Mouse (Mus musculus): ENCODE measurements around the gene Slc10a1. TPM values are rescaled to one million over a fixed set of nuclear protein-coding genes. Genes with fewer than 3 reads are reported as not detected.

Slc10a1 gene
- polyA plus RNA-seq, 1 experiment from 2014 or later, result 0.71 TPM

- Histone ChIP-seq H3K36me3 (no peaks in the 10 kb centered on the region), H3K27me3 (no peaks in the 10 kb centered on the region), H3K4me2 (replicated peaks) (no peak overlapping the region), H3K4me1 (peaks cover 10% of the 10 kb centered on the region), H3K27ac (replicated peaks) (no peak overlapping the region), H3K9ac (no peak overlapping the region), H3K4me3 (replicated peaks) (no peak overlapping the region), H3K9me3 (replicated peaks) (no peaks in the 10 kb centered on the region)
- WGBS, result 93% methylated on average over 4 of the region's 4 CpGs
- no peak for ATAC-seq (ENCODE audit: insufficient number of reproducible peaks, low FRiP score, low TSS enrichment, low read depth)
Measured at GRCm38 (mm10) chr12:80926550-80926949, 42.0 kb downstream of the Slc10a1 start.

- WGBS, result 55% methylated on average over 7 of the region's 7 CpGs
- no peak overlapping the region for H3K9ac ChIP-seq
- no peak for ATAC-seq (ENCODE audit: insufficient number of reproducible peaks, low FRiP score, low TSS enrichment, low read depth)
- no peak overlapping the region for H3K4me2 ChIP-seq (replicated peaks)
- H3K36me3 ChIP-seq, result no peaks in the 10 kb centered on the region
- H3K4me3 ChIP-seq (replicated peaks), result no peak overlapping the region
- H3K9me3 ChIP-seq (replicated peaks), result no peaks in the 10 kb centered on the region
- no peak overlapping the region for H3K27ac ChIP-seq (replicated peaks)
- H3K4me1 ChIP-seq, result peaks cover 10% of the 10 kb centered on the region
- no peaks in the 10 kb centered on the region for H3K27me3 ChIP-seq
Measured at GRCm38 (mm10) chr12:80925919-80926318, 42.6 kb downstream of the Slc10a1 start.

GRCm38 (mm10) chr12:80924205-80924604, 44.3 kb downstream of the Slc10a1 start:
- 40% methylated on average over 3 of the region's 3 CpGs for WGBS
- Histone ChIP-seq H3K4me1 (peaks cover 10% of the 10 kb centered on the region), H3K27ac (replicated peaks) (peak overlapping the region; percentile 72), H3K9me3 (replicated peaks) (no peaks in the 10 kb centered on the region), H3K36me3 (no peaks in the 10 kb centered on the region), H3K27me3 (no peaks in the 10 kb centered on the region), H3K4me2 (replicated peaks) (no peak overlapping the region; the same call in 1 of the 2 replicates), H3K4me3 (replicated peaks) (no peak overlapping the region), H3K9ac (no peak overlapping the region)
- ATAC-seq (ENCODE audit: insufficient number of reproducible peaks, low FRiP score, low TSS enrichment, low read depth), result 0 out of 2 replicates have a peak, but pooled peaks have one; percentile 53

- H3K27ac ChIP-seq (replicated peaks), result peak overlapping the region; percentile 72
- H3K4me3 ChIP-seq (replicated peaks), result no peak overlapping the region
- no peak overlapping the region for H3K9ac ChIP-seq
- H3K36me3 ChIP-seq, result no peaks in the 10 kb centered on the region
- H3K4me1 ChIP-seq, result peaks cover 10% of the 10 kb centered on the region
- ATAC-seq (ENCODE audit: insufficient number of reproducible peaks, low FRiP score, low TSS enrichment, low read depth), result no peak
- no peak overlapping the region; the same call in 1 of the 2 replicates for H3K4me2 ChIP-seq (replicated peaks)
- H3K27me3 ChIP-seq, result no peaks in the 10 kb centered on the region
- H3K9me3 ChIP-seq (replicated peaks), result no peaks in the 10 kb centered on the region
- WGBS, result 52% methylated on average over 5 of the region's 5 CpGs
Measured at GRCm38 (mm10) chr12:80923602-80924001, 44.9 kb downstream of the Slc10a1 start.

- Histone ChIP-seq H3K4me1 (peaks cover 10% of the 10 kb centered on the region), H3K27ac (replicated peaks) (peak overlapping the region; percentile 65), H3K9me3 (replicated peaks) (no peaks in the 10 kb centered on the region), H3K27me3 (no peaks in the 10 kb centered on the region), H3K4me3 (replicated peaks) (peak overlapping the region; percentile 7; the same call in 1 of the 2 replicates), H3K9ac (no peak overlapping the region), H3K4me2 (replicated peaks) (peak overlapping the region; percentile 45), H3K36me3 (no peaks in the 10 kb centered on the region)
- ATAC-seq (ENCODE audit: insufficient number of reproducible peaks, low FRiP score, low TSS enrichment, low read depth), result 0 out of 2 replicates have a peak, but pooled peaks have one; percentile 40
- 6% methylated on average over 7 of the region's 7 CpGs for WGBS
Measured at GRCm38 (mm10) chr12:80922869-80923268, 45.6 kb downstream of the Slc10a1 start.

- Histone ChIP-seq H3K4me2 (replicated peaks) (no peak overlapping the region), H3K4me1 (peaks cover 10% of the 10 kb centered on the region), H3K4me3 (replicated peaks) (no peak overlapping the region), H3K27me3 (no peaks in the 10 kb centered on the region), H3K36me3 (no peaks in the 10 kb centered on the region), H3K9me3 (replicated peaks) (no peaks in the 10 kb centered on the region), H3K9ac (no peak overlapping the region), H3K27ac (replicated peaks) (no peak overlapping the region)
- WGBS, result 85% methylated on average over 5 of the region's 5 CpGs
- no peak for ATAC-seq (ENCODE audit: insufficient number of reproducible peaks, low FRiP score, low TSS enrichment, low read depth)
Measured at GRCm38 (mm10) chr12:80921301-80921700, 47.2 kb downstream of the Slc10a1 start.

- Histone ChIP-seq H3K4me2 (replicated peaks) (no peak overlapping the region), H3K9me3 (replicated peaks) (no peaks in the 10 kb centered on the region), H3K27ac (replicated peaks) (no peak overlapping the region), H3K4me1 (peaks cover 1% of the 10 kb centered on the region; the same call in 1 of the 2 replicates), H3K27me3 (no peaks in the 10 kb centered on the region), H3K9ac (no peak overlapping the region), H3K4me3 (replicated peaks) (no peak overlapping the region), H3K36me3 (no peaks in the 10 kb centered on the region)
- no peak for ATAC-seq (ENCODE audit: insufficient number of reproducible peaks, low FRiP score, low TSS enrichment, low read depth)
- 57% methylated on average over 7 of the region's 7 CpGs for WGBS
Measured at GRCm38 (mm10) chr12:80917764-80918163, 50.7 kb downstream of the Slc10a1 start.

GRCm38 (mm10) chr12:80909631-80910030, 58.9 kb downstream of the Slc10a1 start:
- H3K36me3 ChIP-seq, result no peaks in the 10 kb centered on the region
- H3K4me3 ChIP-seq (replicated peaks), result no peak overlapping the region
- no peak for ATAC-seq (ENCODE audit: insufficient number of reproducible peaks, low FRiP score, low TSS enrichment, low read depth)
- no peak overlapping the region for H3K4me2 ChIP-seq (replicated peaks)
- no peak overlapping the region for H3K27ac ChIP-seq (replicated peaks)
- H3K9me3 ChIP-seq (replicated peaks), result no peaks in the 10 kb centered on the region
- no peak overlapping the region for H3K9ac ChIP-seq
- H3K4me1 ChIP-seq, result no peaks in the 10 kb centered on the region
- 86% methylated on average over 8 of the region's 8 CpGs for WGBS
- no peaks in the 10 kb centered on the region for H3K27me3 ChIP-seq

Other genes with a start within 250 kb of the Slc10a1 start
- gene Ccdc177, start 208.0 kb downstream of the Slc10a1 start, polyA plus RNA-seq (2015; fragmentation: Nextera tagmentation; extraction: Ambion mirVana), result 0.13 and 0.17 TPM in 2 replicates
- 18.5 and 18.6 TPM in 2 replicates for gene Susd6, start 178.2 kb downstream of the Slc10a1 start, polyA plus RNA-seq (2015; fragmentation: Nextera tagmentation; extraction: Ambion mirVana)
- gene Srsf5, start 23.2 kb downstream of the Slc10a1 start, polyA plus RNA-seq (2015; fragmentation: Nextera tagmentation; extraction: Ambion mirVana), result 566 and 588 TPM in 2 replicates
- 7.1 and 8.1 TPM in 2 replicates for gene Smoc1, start 58.1 kb upstream of the Slc10a1 start, polyA plus RNA-seq (2015; fragmentation: Nextera tagmentation; extraction: Ambion mirVana)

All from embryonic facial prominence, embryonic 15.5 days (tissue).